ENCODE assay signal across 9 mouse cellular contexts in genomic region chr5:136970703-136971102, GRCm38 (mm10). TPM values are rescaled to one million over a fixed set of nuclear protein-coding genes. Genes with fewer than 3 reads are reported as not detected.
DNase-seq lines count a peak whose midpoint lies in the region; TF ChIP-seq lines count a peak whose summit lies in the region.
"Had no signal": no experiment of that assay in that cellular context is flagged by ENCODE, and none has a peak within 500 bp of the region (broad histone marks: within the 10 kb centered on the region; RNA-seq: fewer than 3 reads in every experiment).

No protein-coding gene starts in this region.

- WGBS in cerebellum, adult 2 months, result 65% methylated on average over 1 of the region's 1 CpGs

- no peaks in the 10 kb centered on the region for H3K4me1 ChIP-seq in cerebellum, adult 2 months (ENCODE audit: control insufficient read depth, insufficient read depth, low read length)

- TF ChIP-seq POLR2A in cerebellum, adult 2 months (IDR thresholded peaks at IDR 0.05; ENCODE audit: borderline replicate concordance, insufficient read depth, low read length), result no peak

- peak in 1 of 2 experiments; percentile 35 for DNase-seq in cerebellum, adult 2 months
- no peak for DNase-seq in cerebellum, adult 11 months
- DNase-seq in ovary, adult 18-20 months (ENCODE audit: low spot score), result peak; percentile 41
- DNase-seq in ovary, postnatal 10 days (ENCODE audit: low spot score), result no peak
- peak; percentile 79 for DNase-seq in c-Kit-positive CD71-positive TER-119-positive erythroid progenitor cells, embryonic 14.5 days (ENCODE audit: low spot score)
- DNase-seq in induced T-regulatory cell, adult 2 months (ENCODE audit: low read depth), result peak; percentile 82
- DNase-seq in lung, adult 18-20 months, result peak; percentile 74 to 84
- DNase-seq in spleen, adult 18-20 months, result peak; percentile 49 to 70

- no peak overlapping the region for H3K27ac ChIP-seq in cerebellum, adult 2 months (ENCODE audit: insufficient read depth, low read length)
- H3K27ac ChIP-seq: heart, embryonic 15.5 days had no signal

- no peak overlapping the region for H3K4me3 ChIP-seq in cerebellum, adult 2 months (replicated peaks; ENCODE audit: insufficient read depth, low read depth, low read length)
- H3K4me3 ChIP-seq: heart, embryonic 15.5 days had no signal

- peak; percentile 60; the same call in 1 of the 2 replicates for TF ChIP-seq CTCF in cerebellum, adult 2 months (IDR thresholded peaks at IDR 0.05; ENCODE audit: borderline replicate concordance, insufficient read depth, low read depth, low read length)

- no peaks in the 10 kb centered on the region for H3K27me3 ChIP-seq in cerebellum, adult 2 months (ENCODE audit: control insufficient read depth, insufficient read depth, low read length)
- H3K27me3 ChIP-seq: heart, embryonic 15.5 days had no signal

RNA-seq across cellular contexts. Expression of gene Cldn15, which starts 4.3 kb away (rescaled TPM):
- polyA plus RNA-seq in cerebellum, adult 2 months (2012; rRNA removed), result 0.21 and 0.25 TPM in 2 replicates

RNA-seq across cellular contexts. Expression of gene Plod3, which starts 16.1 kb away (rescaled TPM):
- polyA plus RNA-seq in cerebellum, adult 2 months (2012; rRNA removed), result 38.6 and 39.7 TPM in 2 replicates

RNA-seq across cellular contexts. Expression of gene Znhit1, which starts 17.1 kb away (rescaled TPM):
- 86.8 and 95.4 TPM in 2 replicates for polyA plus RNA-seq in cerebellum, adult 2 months (2012; rRNA removed)

RNA-seq across cellular contexts. Expression of gene Fis1, which starts 17.6 kb away (rescaled TPM):
- polyA plus RNA-seq in cerebellum, adult 2 months (2012; rRNA removed), result 408 and 473 TPM in 2 replicates

RNA-seq across cellular contexts. Expression of gene Vgf, which starts 55.5 kb away (rescaled TPM):
- 62.1 and 65.4 TPM in 2 replicates for polyA plus RNA-seq in cerebellum, adult 2 months (2012; rRNA removed)
- polyA plus RNA-seq: heart, embryonic 15.5 days had no signal

Comparison
In these comparisons a context has a peak if more than half of its experiments do, and no peak if none do; other contexts are left out.
1. DNase-seq: peak in ovary, adult 18-20 months (single experiment), c-Kit-positive CD71-positive TER-119-positive erythroid progenitor cells, embryonic 14.5 days (single experiment), induced T-regulatory cell, adult 2 months (single experiment), lung, adult 18-20 months (2 of 2) and spleen, adult 18-20 months (2 of 2); none in cerebellum, adult 11 months (single experiment) and ovary, postnatal 10 days (single experiment).